Mouse (Mus musculus): ENCODE results near the gene Krtap9-3. TPM values are rescaled to one million over a fixed set of nuclear protein-coding genes. Genes with fewer than 3 reads are reported as not detected.

Gene Krtap9-3
- polyA plus RNA-seq, 1 experiment from 2014 or later: not detected

GRCm38 (mm10) chr11:99556753-99557152 is 41.2 kb downstream of the Krtap9-3 start, which contains the start of gene Krtap3-2:
Gene Krtap3-2 (minus strand): TSS chr11:99556853.
- no peaks in the 10 kb centered on the region for H3K36me3 ChIP-seq (ENCODE audit: control insufficient read depth, insufficient read depth)
- H3K27me3 ChIP-seq (ENCODE audit: control insufficient read depth, insufficient read depth, low read length): no peaks in the 10 kb centered on the region
- no peak within 1 kb of the TSS for H3K4me2 ChIP-seq (ENCODE audit: low read depth, low read length)
- H3K9ac ChIP-seq (ENCODE audit: low read length): no peak within 1 kb of the TSS
- no peak for ATAC-seq (replicated peaks; ENCODE audit: extremely low read depth, insufficient read depth, low FRiP score)
- H3K4me3 ChIP-seq (ENCODE audit: low read length): no peak within 1 kb of the TSS
- H3K4me1 ChIP-seq (ENCODE audit: control insufficient read depth, insufficient read depth, low read length): no peaks in the 10 kb centered on the region; the same call in 1 of the 2 replicates
- no peaks in the 10 kb centered on the region for H3K9me3 ChIP-seq (replicated peaks; ENCODE audit: control insufficient read depth, low read length)
- 64% methylated on average over 2 of the region's 2 CpGs for WGBS
- no peak within 1 kb of the TSS for H3K27ac ChIP-seq (ENCODE audit: low read length)

GRCm38 (mm10) chr11:99556195-99556594 is 41.7 kb downstream of the Krtap9-3 start:
- H3K36me3 ChIP-seq (ENCODE audit: control insufficient read depth, insufficient read depth): no peaks in the 10 kb centered on the region
- H3K9ac ChIP-seq (ENCODE audit: low read length): no peak overlapping the region
- no peak overlapping the region for H3K4me2 ChIP-seq (ENCODE audit: low read depth, low read length)
- WGBS: 83% methylated on average over 2 of the region's 2 CpGs
- H3K4me3 ChIP-seq (ENCODE audit: low read length): no peak overlapping the region
- no peak overlapping the region for H3K27ac ChIP-seq (ENCODE audit: low read length)
- no peaks in the 10 kb centered on the region; the same call in 1 of the 2 replicates for H3K4me1 ChIP-seq (ENCODE audit: control insufficient read depth, insufficient read depth, low read length)
- H3K27me3 ChIP-seq (ENCODE audit: control insufficient read depth, insufficient read depth, low read length): no peaks in the 10 kb centered on the region
- no peaks in the 10 kb centered on the region for H3K9me3 ChIP-seq (replicated peaks; ENCODE audit: control insufficient read depth, low read length)
- ATAC-seq (replicated peaks; ENCODE audit: extremely low read depth, insufficient read depth, low FRiP score): no peak

GRCm38 (mm10) chr11:99550765-99551164 is 47.1 kb downstream of the Krtap9-3 start, which contains the start of gene Krtap3-3:
Gene Krtap3-3 (minus strand): TSS chr11:99550865.
- 50% methylated on average over 4 of the region's 4 CpGs for WGBS
- no peak for ATAC-seq (replicated peaks; ENCODE audit: extremely low read depth, insufficient read depth, low FRiP score)
- Histone ChIP-seq H3K27ac (ENCODE audit: low read length) (no peak within 1 kb of the TSS), H3K4me2 (ENCODE audit: low read depth, low read length) (no peak within 1 kb of the TSS), H3K9me3 (replicated peaks; ENCODE audit: control insufficient read depth, low read length) (no peaks in the 10 kb centered on the region), H3K36me3 (ENCODE audit: control insufficient read depth, insufficient read depth) (no peaks in the 10 kb centered on the region), H3K4me1 (ENCODE audit: control insufficient read depth, insufficient read depth, low read length) (no peaks in the 10 kb centered on the region), H3K9ac (ENCODE audit: low read length) (no peak within 1 kb of the TSS), H3K4me3 (ENCODE audit: low read length) (no peak within 1 kb of the TSS), H3K27me3 (ENCODE audit: control insufficient read depth, insufficient read depth, low read length) (no peaks in the 10 kb centered on the region)

- no peak overlapping the region for H3K4me3 ChIP-seq (ENCODE audit: low read length)
- H3K9me3 ChIP-seq (replicated peaks; ENCODE audit: control insufficient read depth, low read length): no peaks in the 10 kb centered on the region
- H3K4me2 ChIP-seq (ENCODE audit: low read depth, low read length): no peak overlapping the region
- H3K27me3 ChIP-seq (ENCODE audit: control insufficient read depth, insufficient read depth, low read length): no peaks in the 10 kb centered on the region
- H3K4me1 ChIP-seq (ENCODE audit: control insufficient read depth, insufficient read depth, low read length): no peaks in the 10 kb centered on the region
- no peak for ATAC-seq (replicated peaks; ENCODE audit: extremely low read depth, insufficient read depth, low FRiP score)
- no peaks in the 10 kb centered on the region for H3K36me3 ChIP-seq (ENCODE audit: control insufficient read depth, insufficient read depth)
- H3K9ac ChIP-seq (ENCODE audit: low read length): no peak overlapping the region
- H3K27ac ChIP-seq (ENCODE audit: low read length): no peak overlapping the region
These were observed 50.0 kb downstream of the Krtap9-3 start for GRCm38 (mm10) chr11:99547892-99548291.

Other genes with a start within 250 kb of the Krtap9-3 start
- not detected in 2 replicates for gene Krt27, start 247.0 kb downstream of the Krtap9-3 start, polyA plus RNA-seq (2015; fragmentation: Nextera tagmentation; extraction: Ambion mirVana)
- gene Krt28, start 223.2 kb downstream of the Krtap9-3 start, polyA plus RNA-seq (2015; fragmentation: Nextera tagmentation; extraction: Ambion mirVana): 0.09 TPM in 1 of 2 replicates, not detected in the other
- gene Krt10, start 208.7 kb downstream of the Krtap9-3 start, polyA plus RNA-seq (2015; fragmentation: Nextera tagmentation; extraction: Ambion mirVana): 13.2 and 14.1 TPM in 2 replicates
- gene Krt12, start 175.8 kb downstream of the Krtap9-3 start, polyA plus RNA-seq (2015; fragmentation: Nextera tagmentation; extraction: Ambion mirVana): 0.07 TPM in 1 of 2 replicates, not detected in the other
- 0.54 and 2.5 TPM in 2 replicates for gene Krt20, start 160.0 kb downstream of the Krtap9-3 start, polyA plus RNA-seq (2015; fragmentation: Nextera tagmentation; extraction: Ambion mirVana)
- 0.46 and 0.70 TPM in 2 replicates for gene Krt23, start 105.0 kb downstream of the Krtap9-3 start, polyA plus RNA-seq (2015; fragmentation: Nextera tagmentation; extraction: Ambion mirVana)
- not detected in 2 replicates for gene Krt39, start 76.8 kb downstream of the Krtap9-3 start, polyA plus RNA-seq (2015; fragmentation: Nextera tagmentation; extraction: Ambion mirVana)
- gene Krt40, start 54.9 kb downstream of the Krtap9-3 start, polyA plus RNA-seq (2015; fragmentation: Nextera tagmentation; extraction: Ambion mirVana): not detected in 2 replicates
- gene Krtap3-3, start 47.2 kb downstream of the Krtap9-3 start, polyA plus RNA-seq (2015; fragmentation: Nextera tagmentation; extraction: Ambion mirVana): not detected in 2 replicates
- not detected in 2 replicates for gene Krtap3-2, start 41.3 kb downstream of the Krtap9-3 start, polyA plus RNA-seq (2015; fragmentation: Nextera tagmentation; extraction: Ambion mirVana)
- not detected in 2 replicates for gene Gm11939, start 38.6 kb downstream of the Krtap9-3 start, polyA plus RNA-seq (2015; fragmentation: Nextera tagmentation; extraction: Ambion mirVana)
- not detected in 2 replicates for gene Krtap3-1, start 31.5 kb downstream of the Krtap9-3 start, polyA plus RNA-seq (2015; fragmentation: Nextera tagmentation; extraction: Ambion mirVana)
- gene Krtap1-5, start 17.1 kb downstream of the Krtap9-3 start, polyA plus RNA-seq (2015; fragmentation: Nextera tagmentation; extraction: Ambion mirVana): not detected in 2 replicates
- gene Krtap1-4, start 14.5 kb downstream of the Krtap9-3 start, polyA plus RNA-seq (2015; fragmentation: Nextera tagmentation; extraction: Ambion mirVana): not detected in 2 replicates
- not detected in 2 replicates for gene Krtap1-3, start 6.8 kb downstream of the Krtap9-3 start, polyA plus RNA-seq (2015; fragmentation: Nextera tagmentation; extraction: Ambion mirVana)
- not detected in 2 replicates for gene Gm11938, start 5.2 kb upstream of the Krtap9-3 start, polyA plus RNA-seq (2015; fragmentation: Nextera tagmentation; extraction: Ambion mirVana)
- gene Gm11937, start 12.1 kb upstream of the Krtap9-3 start, polyA plus RNA-seq (2015; fragmentation: Nextera tagmentation; extraction: Ambion mirVana): not detected in 2 replicates
- gene Krtap2-4, start 16.7 kb upstream of the Krtap9-3 start, polyA plus RNA-seq (2015; fragmentation: Nextera tagmentation; extraction: Ambion mirVana): not detected in 2 replicates
- not detected in 2 replicates for gene Gm11562, start 22.3 kb upstream of the Krtap9-3 start, polyA plus RNA-seq (2015; fragmentation: Nextera tagmentation; extraction: Ambion mirVana)
- not detected in 2 replicates for gene Krtap4-1, start 30.1 kb upstream of the Krtap9-3 start, polyA plus RNA-seq (2015; fragmentation: Nextera tagmentation; extraction: Ambion mirVana)
- not detected in 2 replicates for gene Krtap4-2, start 37.0 kb upstream of the Krtap9-3 start, polyA plus RNA-seq (2015; fragmentation: Nextera tagmentation; extraction: Ambion mirVana)
- not detected in 2 replicates for gene Krtap4-7, start 46.0 kb upstream of the Krtap9-3 start, polyA plus RNA-seq (2015; fragmentation: Nextera tagmentation; extraction: Ambion mirVana)
- gene Gm11555, start 52.1 kb upstream of the Krtap9-3 start, polyA plus RNA-seq (2015; fragmentation: Nextera tagmentation; extraction: Ambion mirVana): not detected in 2 replicates
- gene Gm11563, start 60.9 kb upstream of the Krtap9-3 start, polyA plus RNA-seq (2015; fragmentation: Nextera tagmentation; extraction: Ambion mirVana): not detected in 2 replicates
- not detected in 2 replicates for gene Krtap4-6, start 67.9 kb upstream of the Krtap9-3 start, polyA plus RNA-seq (2015; fragmentation: Nextera tagmentation; extraction: Ambion mirVana)
- gene Gm14190, start 92.6 kb upstream of the Krtap9-3 start, polyA plus RNA-seq (2015; fragmentation: Nextera tagmentation; extraction: Ambion mirVana): not detected in 2 replicates
- gene Gm14180, start 136.2 kb upstream of the Krtap9-3 start, polyA plus RNA-seq (2015; fragmentation: Nextera tagmentation; extraction: Ambion mirVana): not detected in 2 replicates
- gene Gm11595, start 174.8 kb upstream of the Krtap9-3 start, polyA plus RNA-seq (2015; fragmentation: Nextera tagmentation; extraction: Ambion mirVana): not detected in 2 replicates
- not detected in 2 replicates for gene Krtap4-8, start 182.6 kb upstream of the Krtap9-3 start, polyA plus RNA-seq (2015; fragmentation: Nextera tagmentation; extraction: Ambion mirVana)
- not detected in 2 replicates for gene Krtap4-9, start 187.1 kb upstream of the Krtap9-3 start, polyA plus RNA-seq (2015; fragmentation: Nextera tagmentation; extraction: Ambion mirVana)
- not detected in 2 replicates for gene Gm11596, start 195.4 kb upstream of the Krtap9-3 start, polyA plus RNA-seq (2015; fragmentation: Nextera tagmentation; extraction: Ambion mirVana)
- not detected in 2 replicates for gene Gm11569, start 200.8 kb upstream of the Krtap9-3 start, polyA plus RNA-seq (2015; fragmentation: Nextera tagmentation; extraction: Ambion mirVana)
- gene Gm11554, start 206.3 kb upstream of the Krtap9-3 start, polyA plus RNA-seq (2015; fragmentation: Nextera tagmentation; extraction: Ambion mirVana): not detected in 2 replicates
- gene Krtap4-13, start 211.8 kb upstream of the Krtap9-3 start, polyA plus RNA-seq (2015; fragmentation: Nextera tagmentation; extraction: Ambion mirVana): not detected in 2 replicates
- gene Gm11564, start 217.6 kb upstream of the Krtap9-3 start, polyA plus RNA-seq (2015; fragmentation: Nextera tagmentation; extraction: Ambion mirVana): not detected in 2 replicates
- gene 2300003K06Rik, start 240.0 kb upstream of the Krtap9-3 start, polyA plus RNA-seq (2015; fragmentation: Nextera tagmentation; extraction: Ambion mirVana): not detected in 2 replicates

All from heart, embryonic 16.5 days (tissue).